Mouse (Mus musculus) c-Kit-positive CD71-negative TER-119-negative erythroid progenitor cells, embryonic 14.5 days (primary cell): Measurements from ENCODE around the gene Tedc1.
A peak's percentile ranks its signal among the peaks of the same experiment; 100 is the strongest.
"Not testable (repeated sequence)": the region's sequence is repeated elsewhere in the genome, so short reads cannot be mapped to it uniquely, and the experiment has no call there.

Source experiments
- DNase-seq: peaks from one replicate; pipeline ENCODE4 v3.0.0-alpha.2; 2013; ENCODE audit warnings: low read depth

The Tedc1 gene

GRCm38 (mm10) chr12:113152991-113153525, 3.2 kb upstream of the Tedc1 start:
- no peak for DNase-seq

- no peak for DNase-seq
Measured at GRCm38 (mm10) chr12:113153971-113154370, 2.2 kb upstream of the Tedc1 start.

GRCm38 (mm10) chr12:113154747-113155075, 1.5 kb upstream of the Tedc1 start:
- DNase-seq, result no peak

- DNase-seq, result no peak
Measured at GRCm38 (mm10) chr12:113155076-113155771, 997 bp upstream of the Tedc1 start.

- no peak for DNase-seq
Measured at GRCm38 (mm10) chr12:113156540-113156929, 314 bp downstream of the Tedc1 start.

- no peak for DNase-seq
Measured at GRCm38 (mm10) chr12:113157002-113157401, 781 bp downstream of the Tedc1 start.

- DNase-seq, result no peak
Measured at GRCm38 (mm10) chr12:113157521-113157920, 1.3 kb downstream of the Tedc1 start.

- no peak for DNase-seq
Measured at GRCm38 (mm10) chr12:113157971-113158370, 1.8 kb downstream of the Tedc1 start.

GRCm38 (mm10) chr12:113163561-113164006, 7.4 kb downstream of the Tedc1 start:
- DNase-seq, result no peak

GRCm38 (mm10) chr12:113168031-113168536, 11.9 kb downstream of the Tedc1 start:
- DNase-seq, result no peak

- no peak for DNase-seq
Measured at GRCm38 (mm10) chr12:113176960-113177725, 20.9 kb downstream of the Tedc1 start.

- DNase-seq, result no peak
Measured at GRCm38 (mm10) chr12:113181020-113181419, 24.8 kb downstream of the Tedc1 start.

- no peak for DNase-seq
Measured at GRCm38 (mm10) chr12:113184945-113185344, 28.7 kb downstream of the Tedc1 start.

GRCm38 (mm10) chr12:113185442-113186291, 29.4 kb downstream of the Tedc1 start, which contains the start of gene Tmem121:
Gene Tmem121, plus strand, starts transcription at chr12:113185930.
- no peak for DNase-seq

GRCm38 (mm10) chr12:113186326-113187010, 30.2 kb downstream of the Tedc1 start:
- no peak for DNase-seq

GRCm38 (mm10) chr12:113187011-113187375, 30.8 kb downstream of the Tedc1 start:
- no peak for DNase-seq

GRCm38 (mm10) chr12:113187584-113188295, 31.5 kb downstream of the Tedc1 start:
- DNase-seq, result peak; percentile 69

GRCm38 (mm10) chr12:113188349-113189055, 32.3 kb downstream of the Tedc1 start:
- no peak for DNase-seq

- DNase-seq, result no peak
Measured at GRCm38 (mm10) chr12:113193423-113193822, 37.2 kb downstream of the Tedc1 start.

GRCm38 (mm10) chr12:113199132-113199531, 42.9 kb downstream of the Tedc1 start:
- DNase-seq, result not testable (repeated sequence)
